Mouse (Mus musculus) cerebellum, adult 2 months (tissue): ENCODE results near the gene Filip1l.

ENCODE experiments used
- CTCF ChIP-seq: fragments of 200-500 bp; IDR thresholded peaks from 2 replicates; pipeline ENCODE4 v1.5.1; 2011; ENCODE audit warnings: low read depth, mild to moderate bottlenecking, control low read depth, low read length, moderate library complexity, borderline replicate concordance; ENCODE audit not compliant: insufficient read depth
- POLR2A ChIP-seq: fragments of 200-500 bp; IDR thresholded peaks from 2 replicates; pipeline ENCODE4 v1.6.1; 2011; ENCODE audit warnings: low read length, control low read depth, borderline replicate concordance; ENCODE audit not compliant: insufficient read depth

GRCm38 (mm10) chr16:57525476-57525875 lies 172.6 kb downstream of the Filip1l start:
- TF ChIP-seq CTCF (no peak), POLR2A (no peak)
